Mouse (Mus musculus) lung, adult 2 months (tissue): ENCODE results near the gene Pan2.

Source experiments
- CTCF ChIP-seq: fragments of 200-500 bp; IDR thresholded peaks from 2 replicates; pipeline ENCODE4 v1.5.1; 2011; ENCODE audit warnings: mild to moderate bottlenecking, low read length, control low read depth; ENCODE audit not compliant: insufficient read depth
- POLR2A ChIP-seq: fragments of 200-500 bp; IDR thresholded peaks from 2 replicates; pipeline ENCODE4 v1.6.1; 2011; ENCODE audit warnings: low read depth, mild to moderate bottlenecking, control low read depth, low read length, borderline replicate concordance; ENCODE audit errors: extremely low read depth

GRCm38 (mm10) chr10:128370021-128370420, 66.9 kb downstream of the Pan2 start:
- TF ChIP-seq POLR2A (no peak), CTCF (no peak)
